Mouse (Mus musculus) urinary bladder, postnatal 14 days (tissue): ENCODE results near the gene E2f4.

Source experiments
- DNase-seq: peaks from one replicate; pipeline ENCODE4 v3.0.0; 2021; ENCODE audit warnings: low spot score

E2f4 gene

DNA sequence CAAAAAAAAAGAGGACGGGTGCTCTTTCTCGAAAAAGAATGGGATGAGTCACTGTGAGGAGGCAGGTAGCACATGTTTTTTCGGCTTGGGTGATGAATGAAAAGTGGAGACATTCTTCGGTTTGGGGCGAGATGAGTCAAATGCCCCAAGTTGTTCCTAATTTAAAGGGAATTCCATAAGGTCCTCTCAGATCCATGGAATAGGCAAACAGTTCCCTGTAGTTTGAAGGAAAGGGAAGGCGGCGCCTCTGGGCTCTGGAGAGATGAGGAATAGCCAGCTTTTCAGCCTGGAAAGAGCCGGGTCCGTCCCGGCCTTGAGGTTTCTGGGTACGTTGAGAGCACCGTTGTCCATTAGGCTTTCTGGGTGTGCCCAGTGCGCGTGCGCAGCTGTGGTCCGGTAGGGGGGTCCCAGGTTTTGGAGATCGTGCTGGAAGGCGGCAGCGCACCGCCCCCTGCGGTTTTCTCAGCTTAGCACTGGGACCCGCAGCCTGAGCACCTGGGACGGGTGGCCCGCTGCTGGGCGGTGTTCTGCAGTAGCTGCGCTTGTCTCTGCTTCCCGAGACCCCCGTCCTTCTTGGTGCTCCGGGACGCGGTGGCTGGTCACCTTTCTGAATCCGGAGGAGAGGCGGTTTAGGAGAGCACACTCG is 51.1 kb downstream of the E2f4 start, which contains the start of gene Slc9a5:
TSS of gene Slc9a5 (plus strand) at position 394 of the 646 bp plus-strand sequence.
- DNase-seq: no peak

DNA sequence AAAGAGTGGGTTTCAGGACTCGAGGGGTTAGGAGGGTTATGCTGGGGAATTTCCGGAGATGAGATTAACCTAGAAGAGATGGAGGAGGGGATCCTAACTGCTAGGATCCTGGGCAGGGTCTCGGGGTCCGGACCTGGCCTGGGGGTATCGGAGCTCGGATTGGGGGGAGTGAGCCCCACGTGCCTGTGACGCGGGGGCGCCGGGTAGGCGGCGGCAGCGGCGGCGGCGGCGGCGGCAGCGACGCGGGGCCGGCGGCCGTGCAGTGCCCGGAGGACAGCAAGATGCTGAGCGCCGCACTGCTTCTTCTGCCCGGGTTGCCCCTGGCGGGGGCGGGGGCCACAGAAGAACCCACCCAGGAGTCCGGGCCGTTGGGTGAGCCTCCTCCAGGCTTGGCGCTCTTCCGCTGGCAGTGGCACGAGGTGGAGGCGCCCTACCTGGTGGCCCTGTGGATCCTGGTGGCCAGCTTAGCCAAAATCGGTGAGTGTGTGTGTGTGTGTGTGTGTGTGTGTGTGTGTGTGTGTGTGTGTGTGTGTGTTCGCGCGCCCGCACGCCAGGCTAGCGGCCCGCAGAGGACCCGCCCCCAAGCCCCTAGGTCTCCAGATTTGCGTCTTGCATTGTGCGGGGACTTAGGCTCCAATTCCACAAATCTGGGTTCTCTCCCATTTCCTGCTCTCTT is 51.8 kb downstream of the E2f4 start:
- DNase-seq: no peak

DNA sequence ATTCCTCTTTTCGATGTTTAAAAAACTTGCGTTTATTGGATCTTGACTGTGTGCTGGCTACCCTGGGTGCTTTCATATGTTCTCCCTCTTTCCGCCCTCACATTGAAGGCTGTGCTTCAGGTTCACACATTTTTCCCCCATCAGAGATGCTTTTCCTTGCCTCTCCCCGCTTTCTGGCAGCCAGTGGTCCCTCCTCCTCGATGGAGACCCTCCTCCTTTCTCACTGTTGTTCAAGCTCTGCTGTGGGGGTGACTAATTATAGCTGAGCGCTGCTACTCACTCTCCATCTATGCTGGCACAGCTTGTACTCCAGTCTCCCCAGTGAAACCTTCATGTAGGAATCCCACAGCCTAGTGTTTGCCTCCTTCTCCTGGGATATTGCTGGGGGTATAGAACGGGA is 52.7 kb downstream of the E2f4 start:
- no peak for DNase-seq

DNA sequence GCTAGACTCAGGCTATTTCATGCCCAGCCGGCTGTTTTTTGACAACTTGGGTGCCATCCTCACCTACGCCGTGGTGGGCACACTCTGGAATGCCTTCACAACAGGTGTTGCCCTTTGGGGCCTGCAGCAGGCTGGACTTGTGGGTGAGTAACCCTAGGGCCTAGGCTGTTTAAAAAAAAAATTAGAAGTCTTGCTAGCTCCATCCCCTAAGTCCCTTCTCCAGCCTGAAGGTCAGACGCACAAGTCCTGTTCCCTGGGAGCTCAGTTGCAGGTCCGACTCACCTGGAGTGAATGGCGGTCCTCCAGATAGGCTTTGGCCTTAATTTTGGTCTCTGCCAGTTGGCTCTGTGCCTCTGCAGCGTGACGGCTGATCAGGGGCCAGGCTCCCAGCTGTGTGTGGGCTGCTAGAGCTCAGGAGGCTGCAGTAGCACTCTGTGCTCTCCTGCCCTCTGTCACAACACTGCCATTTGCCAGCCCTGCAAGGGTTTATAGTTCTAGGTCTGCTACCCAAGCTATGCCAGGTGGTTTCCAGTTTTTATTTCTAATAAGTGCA is 56.2 kb downstream of the E2f4 start:
- no peak for DNase-seq

DNA sequence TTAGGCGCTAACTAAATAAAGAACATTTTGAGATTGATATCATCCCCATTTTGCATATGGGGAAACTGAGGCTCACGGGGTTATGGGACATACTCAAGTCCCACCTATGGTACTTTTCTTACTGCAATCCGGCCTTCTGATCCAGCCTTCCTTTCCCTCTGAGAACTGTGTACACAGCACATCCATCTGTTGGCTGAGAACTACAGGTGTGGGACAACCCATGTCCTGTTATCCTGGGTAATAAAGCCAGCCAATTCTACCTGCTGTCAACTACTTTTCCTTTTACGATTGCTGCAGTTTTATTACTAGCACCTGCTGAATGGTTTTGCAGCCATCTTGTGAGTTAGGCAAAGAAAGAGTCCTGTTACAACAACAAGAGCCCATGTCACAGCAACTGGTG is 57.1 kb downstream of the E2f4 start:
- no peak for DNase-seq
